Comparison of ENCODE assay signal across 8 mouse cellular contexts in the genomic region with DNA sequence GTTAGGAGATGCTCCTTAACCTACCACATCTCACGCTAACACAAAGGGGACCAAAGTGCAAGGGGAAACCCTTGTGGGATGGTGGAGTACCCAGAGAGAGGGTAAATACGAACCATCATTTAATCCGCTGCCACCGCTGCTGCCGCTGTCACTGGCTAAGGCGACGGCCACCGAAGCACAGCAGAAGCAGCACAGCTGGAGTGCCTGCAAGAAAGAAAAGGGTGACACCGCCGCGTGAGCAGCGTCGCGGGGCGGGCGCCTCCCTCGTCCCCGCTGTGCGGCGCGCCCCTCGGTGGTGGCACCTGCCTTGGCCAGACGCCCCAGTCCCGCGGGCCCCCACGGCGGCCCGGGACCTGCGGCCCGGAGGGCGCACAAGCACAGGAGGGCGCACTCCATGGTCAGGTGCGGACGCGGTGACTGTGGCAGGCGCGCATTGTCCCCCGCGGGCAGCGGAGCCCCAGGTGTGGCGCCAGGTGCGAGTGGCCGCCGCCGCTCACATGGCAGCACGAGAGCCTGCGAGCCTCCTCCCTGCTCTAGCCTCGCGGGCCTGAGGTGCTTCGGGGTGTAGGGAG. TPM values are rescaled to one million over a fixed set of nuclear protein-coding genes. Genes with fewer than 3 reads are reported as not detected.
DNase-seq lines count a peak whose midpoint lies in the region; ATAC-seq and TF ChIP-seq lines count a peak whose summit lies in the region.
"Had no signal": no experiment of that assay in that cellular context is flagged by ENCODE, and none has a peak within 500 bp of the region (broad histone marks: within the 10 kb centered on the region; RNA-seq: fewer than 3 reads in every experiment).

No protein-coding gene starts in this region.

- no peak for TF ChIP-seq CTCF in hindbrain, postnatal 0 days (IDR thresholded peaks at IDR 0.05; ENCODE audit: low read depth)

- H3K9me3 ChIP-seq in liver, embryonic 11.5 days (ENCODE audit: control insufficient read depth, low read length), result no peaks in the 10 kb centered on the region
- H3K9me3 ChIP-seq in forebrain, embryonic 10.5 days, result peaks cover 5% of the 10 kb centered on the region; the same call in 1 of the 2 replicates
- no peaks in the 10 kb centered on the region for H3K9me3 ChIP-seq in hindbrain, postnatal 0 days (ENCODE audit: low read length)
- H3K9me3 ChIP-seq in neural tube, embryonic 14.5 days (ENCODE audit: control insufficient read depth, low read length), result no peaks in the 10 kb centered on the region

- peak overlapping the region; percentile 45 for H3K4me3 ChIP-seq in liver, embryonic 11.5 days (ENCODE audit: low read depth, low read length)
- H3K4me3 ChIP-seq in forebrain, embryonic 10.5 days, result peak overlapping the region; percentile 74
- peak overlapping the region; percentile 59 for H3K4me3 ChIP-seq in hindbrain, postnatal 0 days (ENCODE audit: low read length)
- peak overlapping the region; percentile 62 for H3K4me3 ChIP-seq in neural tube, embryonic 14.5 days (ENCODE audit: low read depth, low read length)

- no peak for DNase-seq in liver, embryonic 11.5 days (ENCODE audit: low spot score)
- DNase-seq in liver, result no peak
- peak; percentile 29 for DNase-seq in forebrain, embryonic 10.5 days (ENCODE audit: extremely low spot score, low spot score)
- DNase-seq in hindbrain, postnatal 0 days (ENCODE audit: low spot score), result peak; percentile 41
- no peak for DNase-seq in urinary bladder, postnatal 4 days (ENCODE audit: low spot score in 2 of 2)
- no peak for DNase-seq in gastrocnemius, postnatal 10 days
- DNase-seq: gastrocnemius, postnatal 25 days had no signal

- peaks cover 32% of the 10 kb centered on the region for H3K27me3 ChIP-seq in liver, embryonic 11.5 days (replicated peaks; ENCODE audit: control insufficient read depth, insufficient read depth, low read length)
- peaks cover 58% of the 10 kb centered on the region for H3K27me3 ChIP-seq in forebrain, embryonic 10.5 days (ENCODE audit: poor library complexity, severe bottlenecking)
- H3K27me3 ChIP-seq in hindbrain, postnatal 0 days (ENCODE audit: insufficient read depth, low read length), result 0 out of 2 replicates have a peak, but pooled peaks cover 3% of the 10 kb centered on the region
- H3K27me3 ChIP-seq in neural tube, embryonic 14.5 days (ENCODE audit: control insufficient read depth, insufficient read depth, low read length), result peaks cover 6% of the 10 kb centered on the region; the same call in 1 of the 2 replicates

- H3K4me1 ChIP-seq in liver, embryonic 11.5 days (replicated peaks; ENCODE audit: control insufficient read depth, insufficient read depth, low read length), result no peaks in the 10 kb centered on the region
- H3K4me1 ChIP-seq in forebrain, embryonic 10.5 days, result peaks cover 53% of the 10 kb centered on the region
- H3K4me1 ChIP-seq in hindbrain, postnatal 0 days (ENCODE audit: insufficient read depth, low read length), result peaks cover 7% of the 10 kb centered on the region; the same call in 1 of the 2 replicates
- peaks cover 16% of the 10 kb centered on the region; the same call in 1 of the 2 replicates for H3K4me1 ChIP-seq in neural tube, embryonic 14.5 days (ENCODE audit: control insufficient read depth, insufficient read depth, low read length)

- no peak for ATAC-seq in liver, embryonic 11.5 days (replicated peaks; ENCODE audit: low FRiP score)
- ATAC-seq in hindbrain, postnatal 0 days, result peak; percentile 33
- peak; percentile 56 for ATAC-seq in neural tube, embryonic 14.5 days (ENCODE audit: low read depth)

- no peaks in the 10 kb centered on the region for H3K36me3 ChIP-seq in liver, embryonic 11.5 days (ENCODE audit: control insufficient read depth, insufficient read depth, low read length)
- no peaks in the 10 kb centered on the region for H3K36me3 ChIP-seq in forebrain, embryonic 10.5 days (replicated peaks)
- H3K36me3 ChIP-seq in hindbrain, postnatal 0 days (ENCODE audit: insufficient read depth, low read length), result no peaks in the 10 kb centered on the region
- H3K36me3 ChIP-seq in neural tube, embryonic 14.5 days (ENCODE audit: control insufficient read depth, insufficient read depth, low read length), result no peaks in the 10 kb centered on the region

- WGBS in liver, embryonic 11.5 days, result 1% methylated on average over 49 of the region's 50 CpGs
- WGBS in forebrain, embryonic 10.5 days, result under 1% methylated on average over 50 of the region's 50 CpGs
- under 1% methylated on average over 42 of the region's 50 CpGs for WGBS in hindbrain, postnatal 0 days
- WGBS in neural tube, embryonic 14.5 days, result 0% methylated on average over 47 of the region's 50 CpGs

- no peak overlapping the region for H3K9ac ChIP-seq in liver, embryonic 11.5 days (ENCODE audit: low read depth, low read length)
- H3K9ac ChIP-seq in hindbrain, postnatal 0 days (replicated peaks; ENCODE audit: low read length), result peak overlapping the region; percentile 70
- H3K9ac ChIP-seq in neural tube, embryonic 14.5 days (replicated peaks; ENCODE audit: low read depth, low read length), result peak overlapping the region; percentile 78

- H3K4me2 ChIP-seq in liver, embryonic 11.5 days, result peak overlapping the region; percentile 77
- H3K4me2 ChIP-seq in hindbrain, postnatal 0 days (ENCODE audit: low read depth, low read length), result peak overlapping the region; percentile 98
- peak overlapping the region; percentile 97 for H3K4me2 ChIP-seq in neural tube, embryonic 14.5 days (ENCODE audit: low read depth, low read length)

- no peak overlapping the region for H3K27ac ChIP-seq in liver, embryonic 11.5 days (ENCODE audit: low read depth, low read length)
- H3K27ac ChIP-seq in forebrain, embryonic 10.5 days, result peak overlapping the region; percentile 83
- peak overlapping the region; percentile 77 for H3K27ac ChIP-seq in hindbrain, postnatal 0 days
- H3K27ac ChIP-seq in neural tube, embryonic 14.5 days (ENCODE audit: low read depth, low read length), result peak overlapping the region; percentile 78

RNA-seq across cellular contexts. Expression of gene Adamts18, which starts 0.4 kb away (rescaled TPM):
- 1.7 and 1.8 TPM in 2 replicates for polyA plus RNA-seq in liver, embryonic 11.5 days (2014; fragmentation: Nextera tagmentation; extraction: Ambion mirVana)
- 1.6 and 1.8 TPM in 2 replicates for polyA plus RNA-seq in forebrain, embryonic 10.5 days (2016; fragmentation: Nextera tagmentation; extraction: Ambion mirVana)
- 4.6 and 6.2 TPM in 2 replicates for total RNA-seq in hindbrain, postnatal 0 days (2014; rRNA removed)
- polyA plus RNA-seq in hindbrain, postnatal 0 days (2015; fragmentation: Nextera tagmentation; extraction: Ambion mirVana), result 4.0 and 5.0 TPM in 2 replicates
- polyA plus RNA-seq in neural tube, embryonic 14.5 days (2014; fragmentation: Nextera tagmentation; extraction: Ambion mirVana), result 2.8 and 3.5 TPM in 2 replicates
- total RNA-seq in gastrocnemius, postnatal 10 days (2021), result under 1 TPM; 0.47 to 0.97 TPM

Comparison
In these comparisons a context has a peak if more than half of its experiments do, and no peak if none do; other contexts are left out.
1. DNase-seq: peak in forebrain, embryonic 10.5 days (single experiment) and hindbrain, postnatal 0 days (single experiment); none in liver, embryonic 11.5 days (single experiment), liver (single experiment), urinary bladder, postnatal 4 days (0 of 2) and gastrocnemius, postnatal 10 days (single experiment).
2. Peak in every context shown above with its lines, with median percentiles within 50 percentile points of each other: H3K4me2 ChIP-seq and H3K4me3 ChIP-seq.